Mouse (Mus musculus): ENCODE results near the gene Pgm5. TPM values are rescaled to one million over a fixed set of nuclear protein-coding genes. Genes with fewer than 3 reads are reported as not detected.

Gene Pgm5
- total RNA-seq, 2 experiments from 2014 or later, result 93.2 to 109 TPM

GRCm38 (mm10) chr19:24873873-24874272 lies 12.2 kb upstream of the Pgm5 start:
- intact Hi-C loops (cut with DNase I), result loop anchor here (5.0 kb wide), 2 partner anchors 572 to 592 kb away; partner anchors contain the start of gene Fxn
- no peak for DNase-seq

GRCm38 (mm10) chr19:24871037-24871635 lies 9.5 kb upstream of the Pgm5 start:
- peak; percentile 78 to 82 for DNase-seq
- intact Hi-C loops (cut with DNase I), result loop anchor here (1.0 to 5.0 kb wide), 4 partner anchors 166 to 589 kb away; partner anchors contain the start of gene Fxn

GRCm38 (mm10) chr19:24865436-24865835 lies 3.8 kb upstream of the Pgm5 start:
- intact Hi-C loops (cut with DNase I), result no loop called here
- DNase-seq, result no peak

GRCm38 (mm10) chr19:24861276-24861611 lies 411 bp downstream of the Pgm5 start:
- DNase-seq, result no peak
- intact Hi-C loops (cut with DNase I), result no loop called here

- intact Hi-C loops (cut with DNase I), result no loop called here
- DNase-seq, result peak; percentile 62 to 67
Measured at GRCm38 (mm10) chr19:24851456-24852315, 10.0 kb downstream of the Pgm5 start.

GRCm38 (mm10) chr19:24848844-24849243 lies 12.8 kb downstream of the Pgm5 start:
- intact Hi-C loops (cut with DNase I), result no loop called here
- DNase-seq, result no peak

- intact Hi-C loops (cut with DNase I), result no loop called here
- no peak for DNase-seq
Measured at GRCm38 (mm10) chr19:24848345-24848744, 13.3 kb downstream of the Pgm5 start.

GRCm38 (mm10) chr19:24845007-24845546 lies 16.6 kb downstream of the Pgm5 start:
- intact Hi-C loops (cut with DNase I), result no loop called here
- no peak for DNase-seq

- DNase-seq, result no peak
- intact Hi-C loops (cut with DNase I), result no loop called here
Measured at GRCm38 (mm10) chr19:24842080-24842479, 19.6 kb downstream of the Pgm5 start.

GRCm38 (mm10) chr19:24824517-24824916 lies 37.1 kb downstream of the Pgm5 start:
- intact Hi-C loops (cut with DNase I), result no loop called here
- DNase-seq, result peak in 1 of 2 experiments; percentile 8

- intact Hi-C loops (cut with DNase I), result no loop called here
- no peak for DNase-seq
Measured at GRCm38 (mm10) chr19:24815661-24816221, 45.9 kb downstream of the Pgm5 start.

GRCm38 (mm10) chr19:24812861-24813293 lies 48.8 kb downstream of the Pgm5 start:
- no peak for DNase-seq
- intact Hi-C loops (cut with DNase I), result no loop called here

GRCm38 (mm10) chr19:24812106-24812810 lies 49.4 kb downstream of the Pgm5 start:
- intact Hi-C loops (cut with DNase I), result no loop called here
- DNase-seq, result no peak

- DNase-seq, result no peak
- intact Hi-C loops (cut with DNase I), result no loop called here
Measured at GRCm38 (mm10) chr19:24811451-24811850, 50.2 kb downstream of the Pgm5 start.

- intact Hi-C loops (cut with DNase I), result no loop called here
Measured at GRCm38 (mm10) chr19:24806013-24806412, 55.6 kb downstream of the Pgm5 start.

GRCm38 (mm10) chr19:24797606-24798005 lies 64.0 kb downstream of the Pgm5 start:
- DNase-seq, result peak; percentile 22 to 42
- intact Hi-C loops (cut with DNase I), result loop anchor here (5.0 kb wide), 1 partner anchor 90 kb away; no protein-coding TSS in a partner anchor

More at GRCm38 (mm10) chr19:24806013-24806412, 55.6 kb downstream of the Pgm5 start:
- DNase-seq, result no peak

- DNase-seq, result no peak
- intact Hi-C loops (cut with DNase I), result no loop called here
Measured at GRCm38 (mm10) chr19:24794350-24794749, 67.3 kb downstream of the Pgm5 start.

- intact Hi-C loops (cut with DNase I), result no loop called here
- DNase-seq, result no peak
Measured at GRCm38 (mm10) chr19:24793545-24794139, 68.0 kb downstream of the Pgm5 start.

- no peak for DNase-seq
- intact Hi-C loops (cut with DNase I), result no loop called here
Measured at GRCm38 (mm10) chr19:24792876-24793275, 68.8 kb downstream of the Pgm5 start.

GRCm38 (mm10) chr19:24785898-24786297 lies 75.8 kb downstream of the Pgm5 start:
- intact Hi-C loops (cut with DNase I), result no loop called here
- no peak for DNase-seq
